Mouse (Mus musculus) frontal cortex, postnatal 25 days (tissue): ENCODE measurements at regions not wholly inside any gene's neighbourhood (a gene's known extent, or its start where the extent isn't known, plus 50 kb on each side); places are given as distances from the start of the nearest gene placed in this dataset.

ENCODE experiments used
- DNase-seq, 2 experiments: peaks; one replicate each; pipeline ENCODE4 v3.0.0; 2022; ENCODE audit warnings: low spot score in 2 of 2

DNA sequence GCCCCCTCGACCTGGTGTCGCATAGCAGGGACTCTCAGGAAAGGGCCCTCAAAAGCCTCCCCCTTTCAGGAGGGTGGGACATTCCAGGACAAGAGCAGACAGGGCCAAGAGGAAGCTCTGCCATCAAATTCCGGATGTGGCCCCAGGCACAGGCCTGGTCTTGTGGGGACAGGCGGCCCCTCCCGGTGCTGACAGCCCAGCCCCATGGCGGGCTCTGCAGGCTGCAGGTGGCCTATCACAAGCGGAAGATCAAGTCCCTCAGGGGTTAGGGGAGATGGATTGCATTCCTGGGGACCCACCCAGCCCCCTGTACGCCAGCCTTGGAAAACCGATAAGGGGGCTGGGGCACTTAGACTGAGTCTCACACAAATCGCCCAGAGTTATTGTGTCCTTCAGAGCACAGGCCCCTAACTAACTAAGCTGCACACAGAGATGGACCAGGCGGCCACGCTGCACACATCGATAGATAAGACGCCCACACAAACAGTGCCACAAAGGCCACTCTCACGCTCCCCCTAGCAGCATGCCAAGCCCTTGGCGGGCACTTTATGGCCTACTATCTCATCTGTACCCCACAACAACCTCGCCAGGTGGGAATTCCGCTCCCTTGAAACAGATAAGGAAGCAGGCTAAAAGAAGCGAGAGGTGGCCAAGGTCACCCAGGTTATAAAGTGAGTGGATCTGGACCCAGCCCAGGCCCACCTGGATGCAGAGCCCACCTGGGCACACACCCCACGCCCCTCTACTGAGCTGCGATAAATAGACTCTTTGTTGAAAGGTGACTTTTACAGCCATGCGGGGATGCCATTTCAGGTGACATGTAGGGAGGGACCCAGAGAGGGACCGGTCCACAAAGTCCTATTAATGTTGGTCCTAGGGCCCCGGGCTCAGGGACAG is 55.5 kb downstream of the Gm5294 start:
- no peak for DNase-seq

DNA sequence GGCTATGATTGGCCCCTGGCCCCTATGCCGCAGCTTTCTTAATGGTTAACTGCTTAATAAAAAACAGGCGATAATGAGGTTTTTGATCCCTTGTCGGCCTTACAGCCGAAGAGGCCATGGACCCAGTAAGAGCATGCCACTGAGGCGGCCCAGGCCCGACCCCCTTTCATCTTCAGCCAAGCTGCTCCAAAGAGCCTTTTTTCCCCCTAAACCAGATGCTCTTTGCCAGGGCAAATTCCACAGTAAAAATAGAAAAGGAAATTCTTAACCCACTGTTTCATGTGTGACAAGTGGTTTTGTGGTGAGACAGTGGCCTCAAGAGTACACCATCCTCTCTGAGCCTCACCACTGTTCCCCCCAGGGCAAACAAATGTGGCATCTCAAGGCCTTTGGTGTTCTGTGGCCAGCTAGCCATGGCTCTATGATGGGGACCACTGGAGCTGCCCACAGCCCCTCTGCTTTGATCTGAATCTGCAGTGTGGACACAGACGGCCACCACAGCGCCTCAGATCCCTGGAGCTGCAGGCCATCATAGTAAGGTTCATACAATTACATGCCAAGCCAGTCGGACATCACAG is 61.9 kb downstream of the Gm5294 start:
- no peak for DNase-seq

DNA sequence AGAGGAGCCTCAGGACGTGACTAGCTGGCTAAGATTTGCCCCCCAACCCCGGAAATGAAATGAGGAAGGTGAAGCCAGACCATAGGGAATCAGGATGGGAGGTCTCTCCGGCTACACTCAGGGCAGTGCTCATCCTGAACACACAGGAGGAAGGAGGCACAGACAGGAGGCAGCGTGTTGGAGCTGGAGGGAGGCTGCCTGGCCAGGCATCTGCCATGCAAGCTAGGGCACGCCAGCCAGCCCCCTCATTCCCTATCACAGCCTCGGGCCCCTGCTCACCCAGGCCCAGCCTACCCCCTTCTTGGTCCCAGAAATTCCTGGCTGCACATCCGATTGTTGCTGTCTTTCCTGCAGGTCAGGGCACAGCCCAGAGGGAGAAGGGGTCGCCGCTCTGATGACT is 63.7 kb downstream of the Gm5294 start:
- DNase-seq: no peak

DNA sequence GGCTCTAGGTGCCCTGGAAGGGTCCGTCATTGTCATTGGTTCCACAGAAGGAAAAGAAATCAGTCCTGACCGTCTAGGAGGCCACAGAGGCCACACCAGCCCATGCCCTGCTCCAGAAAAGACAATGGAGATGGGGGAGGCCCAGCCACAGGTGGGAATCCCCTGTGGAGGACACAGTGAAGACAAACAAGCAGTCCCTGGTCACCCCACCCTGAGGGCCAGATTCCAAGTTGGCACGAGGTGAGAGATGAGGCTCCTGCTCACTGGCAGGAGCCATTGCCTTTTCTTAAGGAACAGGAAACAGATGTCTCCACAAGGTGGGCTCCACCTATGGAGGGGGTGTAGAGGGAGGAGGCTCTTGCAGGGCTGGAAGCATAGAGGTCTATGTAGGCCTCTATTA is 66.0 kb downstream of the Gm5294 start:
- DNase-seq: no peak

DNA sequence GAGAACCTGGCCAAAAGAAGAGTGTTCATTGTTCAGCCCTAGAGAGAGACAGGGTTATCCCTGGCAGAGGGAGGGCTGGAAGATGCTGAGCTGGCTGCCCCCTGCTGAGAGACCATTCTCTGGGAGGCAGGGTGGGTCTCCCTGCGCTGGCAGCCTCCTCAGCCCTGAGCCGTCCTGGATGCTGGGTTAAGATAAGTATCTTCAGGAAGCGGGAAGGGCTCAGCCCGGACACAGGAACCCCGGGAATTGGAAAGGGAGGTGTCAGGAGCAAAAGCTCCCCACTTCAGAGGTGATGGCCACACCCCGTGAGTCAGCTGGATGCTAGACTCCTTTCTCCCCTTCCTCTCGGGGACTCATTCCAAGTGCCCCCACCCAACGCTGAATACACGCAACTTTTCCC is 68.9 kb downstream of the Gm5294 start:
- DNase-seq: no peak

DNA sequence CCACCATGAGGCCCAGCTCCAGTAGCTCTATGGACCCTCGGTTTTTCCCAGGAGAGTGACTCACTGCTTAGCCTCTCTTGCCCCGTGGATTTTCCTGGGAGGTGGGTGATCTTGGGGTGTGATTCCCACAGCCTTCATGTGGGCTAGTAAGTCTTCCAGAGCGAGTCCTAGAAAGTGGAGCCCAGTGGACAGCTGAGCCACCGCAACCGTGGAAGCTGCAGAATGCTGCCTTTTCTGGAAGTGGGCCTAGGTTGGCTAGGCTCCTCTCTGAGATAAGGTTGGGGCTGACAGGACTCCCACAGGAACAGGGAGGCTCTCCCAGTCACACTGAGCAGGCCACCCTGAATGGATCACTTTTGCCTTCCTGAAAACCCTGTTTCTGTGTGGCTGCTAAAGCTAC is 69.9 kb downstream of the Gm5294 start:
- no peak for DNase-seq

DNA sequence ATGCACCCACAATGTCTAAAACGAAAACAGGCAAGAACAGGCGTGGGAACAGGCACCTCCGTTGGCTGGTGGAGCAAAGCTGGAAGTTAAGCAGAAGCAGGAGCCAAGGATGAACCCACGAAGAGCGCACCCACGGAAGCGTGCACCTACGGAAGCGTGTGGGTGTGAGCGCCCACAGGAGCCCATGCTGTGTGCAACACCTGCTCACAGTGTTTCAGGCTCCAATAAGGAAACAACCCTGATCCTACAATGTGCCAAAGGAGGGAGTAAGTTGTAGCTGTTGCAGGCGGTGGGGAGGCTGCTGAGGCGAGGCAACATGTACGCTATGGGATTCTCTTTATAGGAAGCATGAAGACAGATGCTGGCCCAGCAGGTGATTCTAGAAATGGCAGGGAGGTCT is 74.6 kb downstream of the Gm5294 start:
- peak in 1 of 2 experiments; percentile 11 for DNase-seq

DNA sequence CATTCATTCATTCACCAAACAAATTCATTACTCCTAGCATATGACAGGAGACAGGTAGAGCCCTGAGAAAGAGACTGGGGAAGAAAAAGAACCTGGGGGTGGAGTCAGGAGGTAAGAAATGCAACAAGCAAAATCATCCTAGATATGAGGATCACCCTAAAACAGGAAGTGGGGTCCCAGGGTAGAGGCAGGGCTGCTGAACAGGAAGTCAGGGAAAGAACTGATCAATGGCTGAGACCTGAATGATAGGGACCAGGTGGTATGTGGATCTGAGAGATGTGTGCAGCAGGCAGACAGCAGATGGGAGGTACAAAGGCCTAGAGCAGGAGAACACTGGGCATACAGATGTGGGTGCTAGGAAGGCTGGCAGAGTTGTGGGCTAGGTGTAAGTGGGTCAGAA is 77.4 kb downstream of the Gm5294 start:
- DNase-seq: no peak

DNA sequence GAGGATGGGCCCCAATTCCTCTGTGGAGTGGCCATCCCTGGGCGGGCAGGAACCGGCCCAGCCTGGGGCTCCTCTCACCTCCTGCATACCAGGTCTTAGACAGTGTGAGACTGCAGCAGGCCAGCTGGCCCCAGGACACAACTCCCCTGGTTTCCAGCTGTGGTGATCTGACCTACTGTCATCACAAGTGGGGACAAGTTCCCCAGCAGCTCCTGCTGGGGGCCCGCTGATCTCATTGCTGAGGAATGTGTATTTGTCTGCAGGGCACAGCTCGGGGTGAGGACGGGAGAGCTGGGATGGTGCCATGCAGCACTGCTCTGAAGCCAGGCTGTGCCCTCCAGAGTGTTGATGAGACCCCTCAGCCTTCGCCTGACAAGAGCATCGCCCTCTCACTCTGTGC is 78.6 kb downstream of the Gm5294 start:
- DNase-seq: no peak

DNA sequence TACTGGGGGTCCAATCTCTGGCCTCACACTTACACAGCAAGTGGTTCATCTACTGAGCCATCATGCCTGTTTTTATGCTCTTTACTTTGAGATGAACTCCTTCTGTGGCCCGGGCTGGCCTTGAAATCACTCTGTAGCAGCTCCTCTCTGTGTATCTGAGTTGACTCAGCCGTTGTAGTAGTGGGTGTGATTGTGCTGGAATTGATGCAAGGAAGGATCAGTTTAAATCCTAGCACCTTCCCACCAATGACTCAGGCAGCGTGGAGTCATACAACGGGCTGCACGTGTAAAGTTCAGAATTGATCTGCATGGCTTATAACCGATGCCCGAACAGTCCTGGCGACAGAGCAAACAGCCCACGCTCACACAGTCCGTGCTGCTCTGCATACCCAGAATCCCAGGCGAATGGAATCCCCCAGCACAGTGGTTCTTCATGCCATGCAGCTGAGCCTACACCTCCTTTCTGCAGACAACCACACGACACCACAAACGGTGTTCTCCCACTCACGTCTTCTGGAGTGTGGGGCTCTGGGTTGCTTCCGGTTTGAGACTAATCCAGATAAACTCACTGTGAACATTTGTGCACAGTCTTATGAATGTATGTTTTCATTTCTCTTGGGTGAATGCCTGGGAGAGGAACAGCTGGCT is 81.2 kb downstream of the Gm5294 start:
- DNase-seq: peak; percentile 10 to 26

DNA sequence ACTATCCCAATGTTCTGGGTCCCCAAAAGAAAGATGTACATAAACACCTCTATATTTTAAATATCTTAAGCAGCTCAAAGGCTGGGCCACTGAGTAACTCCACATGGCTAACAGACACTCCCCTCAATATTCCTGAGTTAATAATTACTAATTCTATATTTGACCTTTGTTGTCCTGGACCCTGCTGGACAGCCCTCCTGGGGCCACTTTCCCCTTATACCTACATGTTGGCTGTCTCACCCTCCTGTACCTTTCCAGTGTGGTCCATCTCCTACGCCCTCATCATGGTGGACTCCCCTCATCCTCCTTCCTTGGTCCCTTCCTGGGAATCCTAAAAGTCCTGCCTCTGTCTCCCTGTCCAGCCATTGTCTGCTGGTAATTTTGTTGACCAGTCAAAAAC is 82.4 kb downstream of the Gm5294 start:
- no peak for DNase-seq

DNA sequence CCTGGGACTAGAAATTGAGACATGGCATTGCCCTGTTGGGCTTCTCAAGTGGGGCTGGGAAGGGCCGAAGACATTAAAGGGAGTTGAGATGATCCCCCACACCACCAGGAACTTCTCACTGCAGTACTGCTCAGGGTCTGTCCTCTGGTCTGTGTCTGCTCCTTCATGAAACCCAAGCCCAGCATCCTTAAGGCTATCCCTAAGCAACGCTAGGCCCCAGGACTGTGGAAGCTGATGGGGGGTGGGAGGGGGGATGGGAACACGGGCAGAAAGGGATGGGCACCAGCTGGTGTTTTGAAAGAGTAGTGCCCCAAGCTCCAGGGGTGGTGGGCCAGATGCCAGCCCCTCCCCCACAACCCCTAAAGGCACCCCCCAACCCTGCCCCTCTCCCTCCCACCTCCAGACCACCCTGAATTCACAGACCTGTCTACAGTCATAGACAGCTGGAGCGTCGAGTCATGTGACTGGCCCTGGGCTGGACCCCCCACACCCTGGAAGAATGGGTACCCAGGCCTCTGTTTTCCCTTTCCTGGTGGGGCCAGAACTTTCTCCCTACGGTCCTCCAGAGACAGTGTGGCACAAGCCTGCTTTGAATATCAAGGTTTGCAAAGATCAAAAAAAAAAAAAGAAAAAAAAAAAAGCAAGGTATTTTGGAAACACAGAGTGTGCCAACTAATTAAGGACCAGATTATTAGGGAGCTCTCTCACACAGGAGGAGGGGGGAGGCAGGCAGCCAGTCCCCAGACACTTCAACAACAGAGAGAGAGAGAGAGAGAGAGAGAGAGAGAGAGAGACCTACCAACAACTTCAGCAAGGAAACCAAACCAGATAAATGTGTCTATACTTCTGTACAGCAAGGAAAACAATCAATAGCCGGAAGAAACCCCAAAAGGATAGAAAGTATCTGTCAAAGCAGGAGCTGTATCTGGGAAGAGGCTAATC is 85.1 kb downstream of the Pdgfa start:
- no peak for DNase-seq

DNA sequence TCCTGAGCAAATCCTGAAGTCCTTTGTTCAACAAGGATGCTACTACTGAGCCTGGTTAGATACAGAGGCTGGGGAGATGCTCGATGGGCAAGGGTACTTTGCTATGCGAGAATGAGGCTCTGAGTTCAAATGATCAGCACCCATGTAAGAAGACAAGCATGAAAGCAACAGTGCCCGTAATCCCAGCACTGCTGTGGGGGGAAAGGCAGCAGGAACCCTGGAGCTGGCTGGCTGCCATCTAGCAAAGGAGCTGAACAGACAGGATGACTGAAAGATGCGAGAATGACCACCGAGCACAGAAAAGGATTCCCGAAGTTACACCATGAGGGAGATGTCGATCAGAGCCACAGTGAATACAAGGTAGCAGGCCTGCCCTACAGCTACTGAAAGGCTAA is 84.5 kb downstream of the Pdgfa start:
- no peak for DNase-seq

DNA sequence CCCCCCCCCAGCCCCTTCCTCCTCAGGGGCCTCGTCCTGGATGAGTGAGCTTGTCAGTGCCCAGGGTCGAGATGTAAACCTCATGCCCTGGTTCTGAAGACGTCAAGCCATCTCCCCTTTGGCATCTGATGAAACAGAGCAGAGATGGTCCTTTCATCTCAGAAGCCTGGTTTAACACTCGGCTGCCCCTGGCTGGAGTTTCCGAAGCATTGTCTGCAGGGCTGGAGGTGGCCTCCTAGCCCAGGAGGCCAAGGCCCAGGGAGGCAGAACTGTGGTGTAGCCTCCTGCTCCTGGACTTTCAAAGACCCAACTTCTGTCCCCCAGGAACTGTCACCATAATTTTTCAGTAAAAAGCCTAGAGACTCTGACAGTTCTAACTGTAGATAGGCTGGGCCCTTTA is 82.1 kb downstream of the Pdgfa start:
- no peak for DNase-seq

DNA sequence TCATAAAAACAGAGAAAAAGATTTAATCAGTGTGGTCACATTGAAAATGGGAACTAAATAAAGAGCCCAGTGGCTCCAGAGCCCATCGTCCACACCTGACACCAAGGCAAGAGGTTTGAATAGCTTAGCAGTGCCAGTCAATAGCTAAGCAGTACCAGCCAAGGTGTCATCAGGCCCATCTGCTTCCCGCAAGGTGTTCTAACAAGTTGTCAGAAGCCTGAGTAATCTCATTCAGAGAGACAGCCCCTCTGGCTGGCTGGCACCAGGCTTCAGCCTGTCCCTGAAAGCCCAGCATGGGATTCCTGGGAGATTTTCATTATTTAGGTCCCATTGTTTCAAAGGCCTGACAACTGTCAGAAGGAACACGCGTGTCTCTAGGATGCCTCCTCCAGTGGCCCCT is 81.7 kb downstream of the Pdgfa start:
- no peak for DNase-seq

DNA sequence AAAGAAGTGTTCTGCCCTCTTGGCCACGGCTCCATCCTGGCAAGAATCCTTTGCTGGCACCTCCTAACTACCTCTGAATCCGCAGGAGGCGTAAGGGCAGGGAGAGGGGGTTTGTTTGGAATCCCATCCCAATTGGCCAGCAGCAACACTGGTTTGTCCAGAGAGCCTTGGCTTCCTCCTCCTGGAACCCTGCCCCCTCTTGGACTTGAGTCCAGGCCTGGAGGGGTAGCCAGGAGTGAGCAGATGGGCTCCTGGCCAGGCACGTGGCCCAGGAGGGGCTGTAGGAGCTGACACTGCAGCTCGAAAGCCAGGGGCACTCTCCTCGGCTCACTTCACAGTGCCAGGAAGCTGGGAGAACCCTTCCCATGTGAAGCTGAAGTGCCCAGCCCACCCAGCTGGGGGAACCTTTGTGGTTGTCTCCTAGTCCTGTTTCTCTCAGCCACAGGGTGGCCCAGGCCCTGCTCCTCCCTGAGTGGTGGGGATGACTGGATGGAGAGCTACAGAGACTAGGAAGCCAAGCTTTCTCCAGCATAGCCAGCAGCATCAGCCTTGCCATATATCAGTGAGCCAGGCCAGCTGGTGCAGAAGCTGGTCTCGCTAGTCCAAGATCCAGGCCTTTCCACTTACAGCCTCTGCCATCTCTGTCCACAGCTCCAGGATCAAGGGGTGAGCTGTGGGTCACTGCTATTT is 76.9 kb downstream of the Pdgfa start:
- peak in 1 of 2 experiments; percentile 31 for DNase-seq

DNA sequence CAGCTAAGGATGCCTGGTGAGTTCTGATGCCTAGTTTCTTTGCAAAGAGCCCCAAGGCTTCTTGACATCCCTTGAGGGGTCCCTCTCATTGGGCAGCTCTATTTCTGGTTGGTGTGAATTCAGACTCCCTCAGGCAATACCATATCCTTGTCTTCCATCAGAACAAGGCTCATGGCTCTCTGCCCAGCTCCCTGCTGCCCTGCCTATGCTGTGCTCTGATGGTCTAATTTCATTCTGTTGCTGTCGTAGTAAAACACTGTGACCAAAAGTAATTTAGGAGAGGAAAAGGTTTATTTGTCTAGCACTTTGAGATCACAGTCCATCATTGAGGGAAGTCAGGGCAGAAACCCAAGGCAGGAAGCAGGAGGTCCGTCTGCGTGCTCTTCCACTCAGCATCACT is 75.1 kb downstream of the Pdgfa start:
- DNase-seq: no peak
